Mouse (Mus musculus): Measurements from ENCODE around the gene Gamt. TPM values are rescaled to one million over a fixed set of nuclear protein-coding genes. Genes with fewer than 3 reads are reported as not detected.

Gene Gamt
- polyA plus RNA-seq, 1 experiment from 2014 or later, result 33.6 TPM

- no peak for ATAC-seq (ENCODE audit: low FRiP score, low TSS enrichment)
- Histone ChIP-seq H3K27me3 (ENCODE audit: control insufficient read depth, insufficient read depth, low read length) (no peaks in the 10 kb centered on the region), H3K36me3 (ENCODE audit: control insufficient read depth, insufficient read depth, low read length) (peaks cover 60% of the 10 kb centered on the region), H3K9ac (ENCODE audit: low read depth, low read length) (no peak overlapping the region), H3K4me1 (ENCODE audit: control insufficient read depth, insufficient read depth, low read length) (peaks cover 16% of the 10 kb centered on the region), H3K4me3 (ENCODE audit: low read length) (no peak overlapping the region), H3K9me3 (ENCODE audit: control insufficient read depth, low read length) (no peaks in the 10 kb centered on the region), H3K27ac (ENCODE audit: low read depth, low read length) (no peak overlapping the region), H3K4me2 (replicated peaks; ENCODE audit: low read depth, low read length) (no peak overlapping the region)
- 95% methylated on average over 5 of the region's 5 CpGs for WGBS
These were observed 4.8 kb downstream of the Gamt start for GRCm38 (mm10) chr10:80255881-80256535.

GRCm38 (mm10) chr10:80254331-80255297 lies 6.2 kb downstream of the Gamt start:
- Histone ChIP-seq H3K4me3 (ENCODE audit: low read length) (no peak overlapping the region), H3K9ac (ENCODE audit: low read depth, low read length) (no peak overlapping the region), H3K27me3 (ENCODE audit: control insufficient read depth, insufficient read depth, low read length) (no peaks in the 10 kb centered on the region), H3K4me1 (ENCODE audit: control insufficient read depth, insufficient read depth, low read length) (peaks cover 13% of the 10 kb centered on the region), H3K4me2 (replicated peaks; ENCODE audit: low read depth, low read length) (no peak overlapping the region), H3K27ac (ENCODE audit: low read depth, low read length) (no peak overlapping the region), H3K9me3 (ENCODE audit: control insufficient read depth, low read length) (no peaks in the 10 kb centered on the region), H3K36me3 (ENCODE audit: control insufficient read depth, insufficient read depth, low read length) (peaks cover 60% of the 10 kb centered on the region)
- no peak for ATAC-seq (ENCODE audit: low FRiP score, low TSS enrichment)
- 94% methylated on average over 26 of the region's 26 CpGs for WGBS

- no peak for ATAC-seq (ENCODE audit: low FRiP score, low TSS enrichment)
- Histone ChIP-seq H3K4me3 (ENCODE audit: low read length) (no peak overlapping the region), H3K27me3 (ENCODE audit: control insufficient read depth, insufficient read depth, low read length) (no peaks in the 10 kb centered on the region), H3K4me1 (ENCODE audit: control insufficient read depth, insufficient read depth, low read length) (peaks cover 7% of the 10 kb centered on the region; the same call in 1 of the 2 replicates), H3K9ac (ENCODE audit: low read depth, low read length) (no peak overlapping the region), H3K9me3 (ENCODE audit: control insufficient read depth, low read length) (no peaks in the 10 kb centered on the region), H3K27ac (ENCODE audit: low read depth, low read length) (no peak overlapping the region), H3K36me3 (ENCODE audit: control insufficient read depth, insufficient read depth, low read length) (peaks cover 54% of the 10 kb centered on the region), H3K4me2 (replicated peaks; ENCODE audit: low read depth, low read length) (no peak overlapping the region)
- WGBS, result 90% methylated on average over 6 of the region's 6 CpGs
These were observed 7.3 kb downstream of the Gamt start for GRCm38 (mm10) chr10:80253551-80253950.

- no peak for ATAC-seq (ENCODE audit: low FRiP score, low TSS enrichment)
- H3K4me2 ChIP-seq (replicated peaks; ENCODE audit: low read depth, low read length), result no peak overlapping the region
- H3K4me1 ChIP-seq (ENCODE audit: control insufficient read depth, insufficient read depth, low read length), result peaks cover 7% of the 10 kb centered on the region; the same call in 1 of the 2 replicates
- no peak overlapping the region for H3K4me3 ChIP-seq (ENCODE audit: low read length)
- H3K9ac ChIP-seq (ENCODE audit: low read depth, low read length), result no peak overlapping the region
- WGBS, result 96% methylated on average over 11 of the region's 11 CpGs
- no peak overlapping the region for H3K27ac ChIP-seq (ENCODE audit: low read depth, low read length)
- peaks cover 45% of the 10 kb centered on the region for H3K36me3 ChIP-seq (ENCODE audit: control insufficient read depth, insufficient read depth, low read length)
- no peaks in the 10 kb centered on the region for H3K27me3 ChIP-seq (ENCODE audit: control insufficient read depth, insufficient read depth, low read length)
- H3K9me3 ChIP-seq (ENCODE audit: control insufficient read depth, low read length), result no peaks in the 10 kb centered on the region
These were observed 8.1 kb downstream of the Gamt start for GRCm38 (mm10) chr10:80252493-80253274.

GRCm38 (mm10) chr10:80252011-80252410 lies 8.8 kb downstream of the Gamt start:
- ATAC-seq (ENCODE audit: low FRiP score, low TSS enrichment), result no peak
- H3K36me3 ChIP-seq (ENCODE audit: control insufficient read depth, insufficient read depth, low read length), result peaks cover 39% of the 10 kb centered on the region
- H3K9ac ChIP-seq (ENCODE audit: low read depth, low read length), result no peak overlapping the region
- H3K27me3 ChIP-seq (ENCODE audit: control insufficient read depth, insufficient read depth, low read length), result no peaks in the 10 kb centered on the region
- no peak overlapping the region for H3K4me3 ChIP-seq (ENCODE audit: low read length)
- no peak overlapping the region for H3K27ac ChIP-seq (ENCODE audit: low read depth, low read length)
- no peaks in the 10 kb centered on the region for H3K9me3 ChIP-seq (ENCODE audit: control insufficient read depth, low read length)
- no peak overlapping the region for H3K4me2 ChIP-seq (replicated peaks; ENCODE audit: low read depth, low read length)
- peaks cover 7% of the 10 kb centered on the region; the same call in 1 of the 2 replicates for H3K4me1 ChIP-seq (ENCODE audit: control insufficient read depth, insufficient read depth, low read length)

- Histone ChIP-seq H3K4me2 (replicated peaks; ENCODE audit: low read depth, low read length) (no peak overlapping the region; the same call in 1 of the 2 replicates), H3K4me1 (ENCODE audit: control insufficient read depth, insufficient read depth, low read length) (peaks cover 7% of the 10 kb centered on the region; the same call in 1 of the 2 replicates), H3K27me3 (ENCODE audit: control insufficient read depth, insufficient read depth, low read length) (no peaks in the 10 kb centered on the region), H3K9ac (ENCODE audit: low read depth, low read length) (no peak overlapping the region), H3K36me3 (ENCODE audit: control insufficient read depth, insufficient read depth, low read length) (peaks cover 25% of the 10 kb centered on the region), H3K4me3 (ENCODE audit: low read length) (peak overlapping the region; percentile 60; the same call in 1 of the 2 replicates), H3K27ac (ENCODE audit: low read depth, low read length) (no peak overlapping the region), H3K9me3 (ENCODE audit: control insufficient read depth, low read length) (no peaks in the 10 kb centered on the region)
- 87% methylated on average over 4 of the region's 4 CpGs for WGBS
- no peak for ATAC-seq (ENCODE audit: low FRiP score, low TSS enrichment)
These were observed 10.2 kb downstream of the Gamt start for GRCm38 (mm10) chr10:80250573-80250972.

GRCm38 (mm10) chr10:80250059-80250458 lies 10.8 kb downstream of the Gamt start:
- no peak for ATAC-seq (ENCODE audit: low FRiP score, low TSS enrichment)
- H3K27ac ChIP-seq (ENCODE audit: low read depth, low read length), result peak overlapping the region; percentile 69; the same call in 1 of the 2 replicates
- peaks cover 10% of the 10 kb centered on the region; the same call in 1 of the 2 replicates for H3K4me1 ChIP-seq (ENCODE audit: control insufficient read depth, insufficient read depth, low read length)

GRCm38 (mm10) chr10:80248971-80249640 lies 11.7 kb downstream of the Gamt start, which contains the start of gene Ndufs7:
Gene Ndufs7, plus strand, starts transcription at chr10:80249121.
- H3K36me3 ChIP-seq (ENCODE audit: control insufficient read depth, insufficient read depth, low read length), result peaks cover 17% of the 10 kb centered on the region

More at GRCm38 (mm10) chr10:80250059-80250458, 10.8 kb downstream of the Gamt start:
- Histone ChIP-seq H3K27me3 (ENCODE audit: control insufficient read depth, insufficient read depth, low read length) (no peaks in the 10 kb centered on the region), H3K4me3 (ENCODE audit: low read length) (peak overlapping the region; percentile 60), H3K9me3 (ENCODE audit: control insufficient read depth, low read length) (no peaks in the 10 kb centered on the region), H3K4me2 (replicated peaks; ENCODE audit: low read depth, low read length) (peak overlapping the region; percentile 77), H3K36me3 (ENCODE audit: control insufficient read depth, insufficient read depth, low read length) (peaks cover 20% of the 10 kb centered on the region), H3K9ac (ENCODE audit: low read depth, low read length) (peak overlapping the region; percentile 67)
- WGBS, result 27% methylated on average over 2 of the region's 2 CpGs

More at GRCm38 (mm10) chr10:80248971-80249640, 11.7 kb downstream of the Gamt start, which contains the start of gene Ndufs7:
- Histone ChIP-seq H3K9ac (ENCODE audit: low read depth, low read length) (peak within 1 kb of the TSS; percentile 67), H3K9me3 (ENCODE audit: control insufficient read depth, low read length) (no peaks in the 10 kb centered on the region), H3K27me3 (ENCODE audit: control insufficient read depth, insufficient read depth, low read length) (no peaks in the 10 kb centered on the region), H3K4me2 (replicated peaks; ENCODE audit: low read depth, low read length) (peak within 1 kb of the TSS; percentile 77), H3K27ac (ENCODE audit: low read depth, low read length) (peak within 1 kb of the TSS; percentile 69), H3K4me1 (ENCODE audit: control insufficient read depth, insufficient read depth, low read length) (peaks cover 10% of the 10 kb centered on the region; the same call in 1 of the 2 replicates), H3K4me3 (ENCODE audit: low read length) (peak within 1 kb of the TSS; percentile 60)
- ATAC-seq (ENCODE audit: low FRiP score, low TSS enrichment), result peak; percentile 90
- WGBS, result under 1% methylated on average over 53 of the region's 53 CpGs

Data from kidney, embryonic 14.5 days (tissue).